22 mouse cellular contexts compared by ENCODE assay signal in genomic region chr11:5005528-5005927, GRCm38 (mm10).
"Had no signal": no experiment of that assay in that cellular context is flagged by ENCODE, and none has a peak within 500 bp of the region (broad histone marks: within the 10 kb centered on the region; RNA-seq: fewer than 3 reads in every experiment).

No protein-coding gene starts in this region.

- H3K9me3 ChIP-seq: kidney, embryonic 15.5 days; lung, embryonic 15.5 days; midbrain, embryonic 12.5 days; midbrain, embryonic 15.5 days; neural tube, embryonic 12.5 days; neural tube, embryonic 15.5 days had no signal

- H3K27me3 ChIP-seq: kidney, embryonic 15.5 days; lung, embryonic 15.5 days; midbrain, embryonic 12.5 days; midbrain, embryonic 15.5 days; neural tube, embryonic 12.5 days; neural tube, embryonic 15.5 days had no signal

- H3K9ac ChIP-seq: kidney, embryonic 15.5 days; lung, embryonic 15.5 days; midbrain, embryonic 12.5 days; midbrain, embryonic 15.5 days; neural tube, embryonic 12.5 days; neural tube, embryonic 15.5 days had no signal

- H3K4me2 ChIP-seq: kidney, embryonic 15.5 days; lung, embryonic 15.5 days; midbrain, embryonic 12.5 days; midbrain, embryonic 15.5 days; neural tube, embryonic 12.5 days; neural tube, embryonic 15.5 days had no signal

- H3K27ac ChIP-seq: kidney, embryonic 15.5 days; layer of hippocampus, adult 2 months; left cerebral cortex, adult 2 months; lung, embryonic 15.5 days; midbrain, embryonic 12.5 days; midbrain, embryonic 15.5 days; neural tube, embryonic 12.5 days; neural tube, embryonic 15.5 days had no signal

- H3K4me1 ChIP-seq: kidney, embryonic 15.5 days; lung, embryonic 15.5 days; midbrain, embryonic 12.5 days; midbrain, embryonic 15.5 days; neural tube, embryonic 12.5 days; neural tube, embryonic 15.5 days had no signal

- DNase-seq: kidney, adult 11 months; kidney, adult 8-10 months; kidney, postnatal 10 days; layer of hippocampus, adult 9-11 months; layer of hippocampus, postnatal 36 days; lung, adult 18-20 months; lung, postnatal 10 days; lung, postnatal 4 days; right cerebral cortex, adult 18-20 months; right cerebral cortex, postnatal 14 days; right cerebral cortex, postnatal 4 days; spleen, adult 18-20 months; thymus, postnatal 25 days had no signal

- H3K4me3 ChIP-seq: kidney, embryonic 15.5 days; layer of hippocampus, adult 2 months; left cerebral cortex, adult 2 months; lung, embryonic 15.5 days; midbrain, embryonic 12.5 days; midbrain, embryonic 15.5 days; neural tube, embryonic 12.5 days; neural tube, embryonic 15.5 days had no signal

- ATAC-seq: hindbrain, embryonic 16.5 days; midbrain, embryonic 15.5 days had no signal
